Mouse (Mus musculus) embryo, embryonic 11 days (tissue): Measurements from ENCODE around the gene Iqgap2.
A peak's percentile ranks its signal among the peaks of the same experiment; 100 is the strongest.

Experiments used
- DNase-seq: peaks from one replicate; pipeline ENCODE4 v3.0.0-alpha.2; 2015

The Iqgap2 gene

GRCm38 (mm10) chr13:95697874-95698273, 193.8 kb downstream of the Iqgap2 start:
- DNase-seq, result no peak

GRCm38 (mm10) chr13:95696654-95697163, 195.0 kb downstream of the Iqgap2 start, which contains the start of gene F2rl2:
TSS of gene F2rl2 (plus strand) at chr13:95696853.
- no peak for DNase-seq

GRCm38 (mm10) chr13:95696120-95696653, 195.5 kb downstream of the Iqgap2 start:
- DNase-seq, result no peak

GRCm38 (mm10) chr13:95692201-95692600, 199.5 kb downstream of the Iqgap2 start:
- no peak for DNase-seq

- DNase-seq, result no peak
These were observed 203.1 kb downstream of the Iqgap2 start for GRCm38 (mm10) chr13:95688576-95688975.

- no peak for DNase-seq
These were observed 206.0 kb downstream of the Iqgap2 start for GRCm38 (mm10) chr13:95685736-95686135.

- DNase-seq, result no peak
These were observed 207.0 kb downstream of the Iqgap2 start for GRCm38 (mm10) chr13:95684656-95685244.

- no peak for DNase-seq
These were observed 212.2 kb downstream of the Iqgap2 start for GRCm38 (mm10) chr13:95679491-95679941.

GRCm38 (mm10) chr13:95679078-95679477, 212.6 kb downstream of the Iqgap2 start:
- no peak for DNase-seq

- no peak for DNase-seq
These were observed 219.3 kb downstream of the Iqgap2 start for GRCm38 (mm10) chr13:95672372-95672771.

- no peak for DNase-seq
These were observed 220.4 kb downstream of the Iqgap2 start for GRCm38 (mm10) chr13:95671108-95671897.

GRCm38 (mm10) chr13:95670534-95670933, 221.2 kb downstream of the Iqgap2 start:
- DNase-seq, result no peak

GRCm38 (mm10) chr13:95667260-95667659, 224.5 kb downstream of the Iqgap2 start:
- peak; percentile 48 for DNase-seq

GRCm38 (mm10) chr13:95665644-95666356, 225.9 kb downstream of the Iqgap2 start:
- DNase-seq, result no peak

GRCm38 (mm10) chr13:95663834-95664233, 227.9 kb downstream of the Iqgap2 start:
- DNase-seq, result no peak

GRCm38 (mm10) chr13:95659432-95659831, 232.3 kb downstream of the Iqgap2 start:
- DNase-seq, result no peak

- no peak for DNase-seq
These were observed 234.6 kb downstream of the Iqgap2 start for GRCm38 (mm10) chr13:95657171-95657570.

- DNase-seq, result peak; percentile 59
These were observed 236.4 kb downstream of the Iqgap2 start for GRCm38 (mm10) chr13:95655284-95655683.

- no peak for DNase-seq
These were observed 238.0 kb downstream of the Iqgap2 start for GRCm38 (mm10) chr13:95653696-95654095.

GRCm38 (mm10) chr13:95651870-95652668, 239.7 kb downstream of the Iqgap2 start:
- DNase-seq, result no peak

GRCm38 (mm10) chr13:95649941-95650340, 241.8 kb downstream of the Iqgap2 start:
- no peak for DNase-seq

- no peak for DNase-seq
These were observed 244.5 kb downstream of the Iqgap2 start for GRCm38 (mm10) chr13:95647248-95647647.
